Mouse (Mus musculus) megakaryocyte progenitor cell, adult 5-6 weeks (primary cell): Measurements from ENCODE around the gene Cct5. TPM values are rescaled to one million over a fixed set of nuclear protein-coding genes. Genes with fewer than 3 reads are reported as not detected.
"Not testable (repeated sequence)": the region's sequence is repeated elsewhere in the genome, so short reads cannot be mapped to it uniquely, and the experiment has no call there.

ENCODE experiments used
- ATAC-seq: replicated peaks from 2 replicates; pipeline ENCODE4 v1.8.0; 2016; ENCODE audit warnings: mild to moderate bottlenecking, moderate TSS enrichment, inconsistent platforms; ENCODE audit not compliant: poor library complexity
- total RNA-seq, 2 experiments: library from RNA; stranded (forward) in 1 of 2; stranded (reverse) in 1 of 2; fragments of 157-497, 149-512 nt in 1 of 2; fragments of 200-1000 nt in 1 of 2; gene quantifications; 2 replicates each; pipeline versions ENCODE4 v1.2.3 to v1.2.4; 2015 to 2017

The Cct5 gene
- total RNA-seq, 2 experiments from 2014 or later, result 522 to 576 TPM

- peak; percentile 44 for ATAC-seq
Measured at GRCm38 (mm10) chr15:31602426-31602825, 822 bp upstream of the Cct5 start.

DNA sequence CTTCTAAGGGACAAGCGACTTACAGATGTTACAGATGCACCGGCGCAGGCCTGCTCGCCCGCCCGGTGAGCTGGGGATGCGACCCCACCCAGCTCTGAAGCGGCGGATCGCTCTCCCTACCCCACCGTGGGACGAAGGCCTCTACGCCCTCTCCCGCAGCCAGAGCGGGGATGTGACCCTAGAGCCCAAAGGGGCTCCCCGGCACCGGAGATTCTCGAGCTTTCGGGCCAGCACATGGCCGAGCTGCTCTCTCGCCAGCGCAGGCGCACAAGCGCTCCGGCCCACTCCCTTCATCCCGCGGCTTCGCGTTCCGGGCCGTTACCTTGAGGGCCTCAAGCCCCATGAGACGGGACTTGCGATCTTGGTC is 342 bp downstream of the Cct5 start:
- peak; percentile 47 for ATAC-seq

GRCm38 (mm10) chr15:31599834-31600233 is 1.8 kb downstream of the Cct5 start:
- no peak for ATAC-seq

GRCm38 (mm10) chr15:31595651-31596050 is 6.0 kb downstream of the Cct5 start:
- no peak for ATAC-seq

DNA sequence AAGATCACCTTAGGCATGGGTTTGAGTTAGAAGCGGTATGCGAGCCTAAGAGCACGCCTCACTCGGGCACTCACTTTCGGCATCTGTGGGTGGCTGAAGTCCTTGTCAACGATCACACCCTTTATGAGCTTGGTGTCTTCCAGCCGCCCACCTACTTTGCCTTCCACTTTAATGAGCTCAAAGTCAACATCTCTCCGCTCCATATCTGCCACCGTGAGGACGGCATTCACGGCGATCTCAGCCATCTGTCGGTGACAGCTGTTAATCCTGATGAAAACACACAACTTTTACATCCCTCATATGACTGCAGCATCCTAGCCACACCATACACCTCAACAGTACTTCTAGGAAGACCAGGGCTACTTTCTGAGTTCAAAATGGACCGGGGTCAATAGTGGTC is 7.3 kb downstream of the Cct5 start:
- no peak for ATAC-seq

- no peak for ATAC-seq
Measured at GRCm38 (mm10) chr15:31592531-31592930, 9.1 kb downstream of the Cct5 start.

- ATAC-seq, result no peak
Measured at GRCm38 (mm10) chr15:31590176-31590575, 11.4 kb downstream of the Cct5 start.

DNA sequence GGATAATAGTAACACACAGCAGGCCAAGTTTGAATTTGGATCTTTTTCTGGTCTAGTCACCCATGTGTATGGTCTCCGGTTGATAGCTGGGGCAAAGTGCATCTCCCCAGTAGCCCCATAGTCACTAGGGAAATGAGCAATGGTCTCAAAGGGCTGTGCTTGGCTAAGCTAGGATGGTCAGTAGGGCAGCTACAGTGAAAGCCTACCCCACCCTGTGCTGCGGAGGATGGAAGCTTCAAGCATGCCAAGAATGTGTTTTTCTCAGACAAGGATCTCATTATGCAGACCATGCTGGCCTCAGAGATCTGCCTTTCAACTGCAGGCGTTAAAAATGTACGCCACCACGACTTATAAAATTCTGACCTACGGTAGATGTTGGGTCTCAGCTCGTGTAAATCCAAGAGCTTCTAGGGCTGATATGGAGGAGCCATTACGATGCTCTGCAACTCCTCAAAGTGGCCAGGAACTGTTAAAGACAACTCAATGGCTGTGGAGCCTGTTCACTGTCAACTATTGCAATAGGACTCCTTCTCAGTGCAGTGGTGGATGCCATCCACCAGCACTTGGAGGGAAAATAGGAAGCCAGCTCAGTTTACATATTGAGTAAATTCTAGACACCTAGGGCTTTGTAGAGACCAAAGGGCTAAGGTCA is 12.5 kb downstream of the Cct5 start:
- no peak for ATAC-seq

DNA sequence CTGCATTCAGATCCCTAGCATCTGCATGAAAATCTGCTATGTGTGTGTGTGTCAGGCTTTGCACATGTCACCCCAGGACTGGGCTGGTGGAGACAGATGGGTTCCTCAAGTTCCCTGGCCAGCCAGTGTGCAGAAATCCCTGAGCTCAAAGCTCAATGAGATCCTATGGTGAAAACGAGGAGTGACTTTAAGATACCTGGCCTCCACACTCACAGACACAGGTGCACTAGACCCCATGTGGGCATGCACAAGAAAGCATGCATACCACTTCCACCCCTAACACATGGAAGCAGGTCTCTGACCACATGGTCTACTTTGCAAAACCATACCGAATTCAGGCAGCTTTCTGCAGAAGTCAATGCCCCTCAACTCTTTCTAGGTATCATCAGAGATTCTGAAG is 13.8 kb downstream of the Cct5 start:
- ATAC-seq, result no peak

DNA sequence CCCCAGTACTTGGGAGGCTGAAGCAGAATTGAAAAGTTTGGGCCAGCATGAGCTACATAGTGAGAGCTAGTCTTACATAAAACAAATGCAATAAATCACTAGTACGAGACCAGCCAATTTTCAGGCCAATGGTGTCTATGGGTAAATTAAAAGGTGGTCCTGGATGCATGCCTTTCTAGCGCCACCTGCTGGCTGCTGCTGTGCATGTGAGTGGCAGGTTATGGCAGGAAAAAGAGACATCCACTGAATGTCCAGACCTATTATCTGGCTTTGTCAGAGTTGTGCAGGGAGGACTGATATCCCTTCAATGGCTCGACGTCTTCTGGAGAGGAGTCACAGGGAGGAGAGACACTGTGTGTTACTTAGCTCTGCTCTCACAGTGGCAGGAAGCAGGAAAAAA is 15.1 kb downstream of the Cct5 start:
- ATAC-seq, result peak; percentile 89

- no peak for ATAC-seq
Measured at GRCm38 (mm10) chr15:31586088-31586487, 15.5 kb downstream of the Cct5 start.

DNA sequence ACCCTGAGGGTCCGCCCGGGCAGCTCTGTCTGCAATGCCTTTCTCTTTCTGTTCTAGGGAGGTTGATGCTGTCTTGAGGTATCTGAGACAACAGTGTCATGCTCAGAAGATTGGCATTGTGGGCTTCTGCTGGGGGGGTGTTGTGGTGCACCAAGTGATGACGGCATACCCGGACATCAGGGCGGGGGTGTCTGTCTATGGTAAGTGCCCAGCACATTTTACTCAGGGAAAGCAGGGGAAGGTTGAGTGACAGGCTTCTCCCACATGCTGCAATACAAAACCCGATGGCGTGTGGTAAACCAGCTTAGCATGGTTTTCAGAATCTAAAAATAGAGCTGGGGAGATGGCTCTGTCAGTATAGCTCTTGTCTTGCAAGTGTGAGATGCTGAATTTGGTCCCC is 16.4 kb downstream of the Cct5 start:
- 0 out of 2 replicates have a peak, but pooled peaks have one; percentile 6 for ATAC-seq

GRCm38 (mm10) chr15:31583304-31584085 is 18.1 kb downstream of the Cct5 start:
- no peak for ATAC-seq

GRCm38 (mm10) chr15:31581086-31581485 is 20.5 kb downstream of the Cct5 start:
- not testable (repeated sequence) for ATAC-seq

DNA sequence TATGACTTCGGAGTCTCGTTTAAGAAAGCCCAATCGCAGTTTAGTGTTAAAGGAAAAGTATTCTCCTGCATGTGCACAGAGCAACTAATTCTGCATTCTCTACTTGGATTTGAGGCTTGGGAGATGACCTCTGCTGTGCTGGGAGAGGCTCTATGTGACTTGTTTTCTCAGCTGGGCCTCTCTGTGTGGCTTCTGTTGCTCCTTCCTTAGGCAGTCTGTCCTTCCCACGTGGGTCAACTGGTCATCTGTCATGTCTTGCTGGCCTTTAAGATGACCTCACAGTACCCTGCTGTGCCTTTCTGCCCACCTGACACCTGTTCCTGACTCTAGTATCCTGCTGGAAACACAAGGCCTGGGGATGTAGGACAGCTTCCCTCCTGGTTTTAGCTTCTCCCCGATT is 25.5 kb downstream of the Cct5 start:
- no peak for ATAC-seq

GRCm38 (mm10) chr15:31573692-31574091 is 27.9 kb downstream of the Cct5 start:
- ATAC-seq, result 0 out of 2 replicates have a peak, but pooled peaks have one; percentile 23

DNA sequence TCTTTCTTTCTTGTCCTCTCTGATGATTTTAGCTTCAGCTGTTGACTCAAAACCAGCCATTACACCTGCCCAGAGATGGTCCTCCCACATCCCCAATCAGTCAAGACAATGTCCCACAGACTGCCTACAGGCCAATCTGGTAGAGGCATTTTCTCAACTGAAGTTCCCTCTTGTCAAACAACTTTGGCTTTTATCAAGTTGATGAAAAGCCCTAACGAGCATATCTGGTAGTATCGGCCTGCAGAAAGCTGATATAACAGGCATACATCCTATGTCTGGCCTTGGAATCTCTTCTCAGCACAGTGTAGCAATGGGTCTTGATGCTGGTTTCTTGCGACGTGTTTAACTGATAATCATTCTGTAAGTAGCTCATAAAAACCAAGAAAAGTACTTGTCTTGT is 28.3 kb downstream of the Cct5 start:
- ATAC-seq, result peak; percentile 61

DNA sequence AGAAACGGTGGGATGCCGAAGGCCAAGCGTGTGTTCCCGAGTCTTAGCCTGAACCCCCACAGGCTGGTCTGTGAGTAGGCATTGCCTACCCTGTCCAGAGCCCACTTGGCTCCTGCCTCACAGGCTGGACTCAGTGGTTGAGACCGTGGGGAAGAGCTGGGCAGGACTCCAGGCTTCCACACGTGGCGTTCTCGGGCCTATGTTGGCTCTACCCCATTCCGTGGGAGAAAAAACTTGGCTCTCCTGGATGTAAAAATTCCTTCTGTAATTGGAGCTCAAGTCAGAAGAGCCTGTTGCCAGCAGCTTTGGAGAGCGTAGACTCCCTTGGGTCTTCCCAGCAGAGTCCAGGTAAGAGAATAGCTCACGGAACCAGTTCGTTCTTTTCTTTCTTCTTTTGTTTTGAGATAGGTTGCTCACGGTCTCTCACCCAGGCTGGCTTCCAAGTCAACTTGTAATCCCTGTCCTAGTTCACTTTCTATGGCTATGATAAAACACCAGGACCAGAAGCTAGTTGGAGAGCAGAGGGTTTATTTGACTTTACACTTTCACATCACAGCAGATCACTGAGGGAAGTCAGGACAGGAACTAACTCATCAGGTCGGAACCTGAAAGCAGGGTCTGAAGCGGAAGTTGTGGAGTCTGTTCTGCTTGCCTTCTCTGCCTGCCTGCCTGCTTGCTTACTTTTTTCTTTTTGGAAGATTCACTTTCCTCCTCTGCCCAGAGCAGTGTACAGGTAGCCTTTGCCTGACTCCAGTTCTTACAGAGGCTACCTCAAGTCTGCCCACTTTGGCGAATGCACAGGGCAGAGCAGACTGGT is 29.5 kb downstream of the Cct5 start:
- ATAC-seq, result peak; percentile 59

- peak; percentile 23; the same call in 1 of the 2 replicates for ATAC-seq
Measured at GRCm38 (mm10) chr15:31570959-31571358, 30.6 kb downstream of the Cct5 start.

- no peak for ATAC-seq
Measured at GRCm38 (mm10) chr15:31569325-31570022, 32.1 kb downstream of the Cct5 start.

GRCm38 (mm10) chr15:31568581-31568996 is 33.0 kb downstream of the Cct5 start:
- no peak for ATAC-seq
